Mouse (Mus musculus): ENCODE data around the gene Bfar.
"Not testable (repeated sequence)": the region's sequence is repeated elsewhere in the genome, so short reads cannot be mapped to it uniquely, and the experiment has no call there.

GRCm38 (mm10) chr16:13670896-13671295 lies 762 bp upstream of the Bfar start:
- not testable (repeated sequence) for TF ChIP-seq ZNF384 (IDR thresholded peaks at IDR 0.05; ENCODE audit: low read depth, low read length); USF2 (conservative IDR thresholded peaks at IDR 0.05; ENCODE audit: low read depth, low read length); ETS1 (conservative IDR thresholded peaks at IDR 0.05; ENCODE audit: low read depth, low read length); CTCF (conservative IDR thresholded peaks at IDR 0.05 in 1 of 2, IDR thresholded peaks at IDR 0.05 in 1 of 2; ENCODE audit: low read depth in 2 of 2, low read length in 2 of 2); ZMIZ1 (IDR thresholded peaks at IDR 0.05; ENCODE audit: low read depth, low read length); GABPA (IDR thresholded peaks at IDR 0.05; ENCODE audit: insufficient replicate concordance, low read depth, low read length); POLR2A (IDR thresholded peaks at IDR 0.05; ENCODE audit: low read depth, low read length); SMC3 (IDR thresholded peaks at IDR 0.05; ENCODE audit: low read depth, low read length)

Measured in CH12.LX (cell line).